Mouse (Mus musculus): ENCODE measurements around the gene Cdc42ep2.

Cdc42ep2 gene

GRCm38 (mm10) chr19:5942581-5942980, 18.0 kb upstream of the Cdc42ep2 start:
- DNase-seq (ENCODE audit: low read depth, low spot score) = no peak

GRCm38 (mm10) chr19:5940656-5941055, 16.0 kb upstream of the Cdc42ep2 start:
- no peak for DNase-seq (ENCODE audit: low read depth, low spot score)

GRCm38 (mm10) chr19:5940173-5940572, 15.6 kb upstream of the Cdc42ep2 start:
- DNase-seq (ENCODE audit: low read depth, low spot score) = peak; percentile 97

GRCm38 (mm10) chr19:5939715-5940114, 15.1 kb upstream of the Cdc42ep2 start:
- DNase-seq (ENCODE audit: low read depth, low spot score) = no peak

GRCm38 (mm10) chr19:5938516-5938915, 13.9 kb upstream of the Cdc42ep2 start:
- no peak for DNase-seq (ENCODE audit: low read depth, low spot score)

GRCm38 (mm10) chr19:5937836-5938406, 13.3 kb upstream of the Cdc42ep2 start:
- DNase-seq (ENCODE audit: low read depth, low spot score) = no peak

GRCm38 (mm10) chr19:5937095-5937835, 12.6 kb upstream of the Cdc42ep2 start:
- no peak for DNase-seq (ENCODE audit: low read depth, low spot score)

- no peak for DNase-seq (ENCODE audit: low read depth, low spot score)
These were observed 11.1 kb upstream of the Cdc42ep2 start for GRCm38 (mm10) chr19:5935691-5936090.

GRCm38 (mm10) chr19:5935266-5935665, 10.7 kb upstream of the Cdc42ep2 start:
- no peak for DNase-seq (ENCODE audit: low read depth, low spot score)

- DNase-seq (ENCODE audit: low read depth, low spot score) = no peak
These were observed 5.3 kb upstream of the Cdc42ep2 start for GRCm38 (mm10) chr19:5929634-5930596.

- DNase-seq (ENCODE audit: low read depth, low spot score) = no peak
These were observed 3.9 kb upstream of the Cdc42ep2 start for GRCm38 (mm10) chr19:5928546-5928945.

GRCm38 (mm10) chr19:5928104-5928503, 3.5 kb upstream of the Cdc42ep2 start:
- DNase-seq (ENCODE audit: low read depth, low spot score) = peak; percentile 76

GRCm38 (mm10) chr19:5927532-5927931, 2.9 kb upstream of the Cdc42ep2 start:
- no peak for DNase-seq (ENCODE audit: low read depth, low spot score)

GRCm38 (mm10) chr19:5927026-5927425, 2.4 kb upstream of the Cdc42ep2 start:
- no peak for DNase-seq (ENCODE audit: low read depth, low spot score)

- DNase-seq (ENCODE audit: low read depth, low spot score) = no peak
These were observed 767 bp upstream of the Cdc42ep2 start for GRCm38 (mm10) chr19:5925311-5925855.

- peak; percentile 90 for DNase-seq (ENCODE audit: low read depth, low spot score)
These were observed 465 bp downstream of the Cdc42ep2 start for GRCm38 (mm10) chr19:5923990-5924712.

GRCm38 (mm10) chr19:5922963-5923362, 1.7 kb downstream of the Cdc42ep2 start:
- DNase-seq (ENCODE audit: low read depth, low spot score) = no peak

GRCm38 (mm10) chr19:5922119-5922942, 2.3 kb downstream of the Cdc42ep2 start:
- peak; percentile 76 for DNase-seq (ENCODE audit: low read depth, low spot score)

- no peak for DNase-seq (ENCODE audit: low read depth, low spot score)
These were observed 2.9 kb downstream of the Cdc42ep2 start for GRCm38 (mm10) chr19:5921715-5922114.

- DNase-seq (ENCODE audit: low read depth, low spot score) = peak; percentile 28
These were observed 11.5 kb downstream of the Cdc42ep2 start, which contains the start of gene Dpf2 for GRCm38 (mm10) chr19:5913007-5913719. Gene Dpf2 (minus strand): TSS chr19:5913010.
